Mouse (Mus musculus): ENCODE measurements at regions not wholly inside any gene's neighbourhood (a gene's known extent, or its start where the extent isn't known, plus 50 kb on each side); places are given as distances from the start of the nearest gene placed in this dataset.

DNA sequence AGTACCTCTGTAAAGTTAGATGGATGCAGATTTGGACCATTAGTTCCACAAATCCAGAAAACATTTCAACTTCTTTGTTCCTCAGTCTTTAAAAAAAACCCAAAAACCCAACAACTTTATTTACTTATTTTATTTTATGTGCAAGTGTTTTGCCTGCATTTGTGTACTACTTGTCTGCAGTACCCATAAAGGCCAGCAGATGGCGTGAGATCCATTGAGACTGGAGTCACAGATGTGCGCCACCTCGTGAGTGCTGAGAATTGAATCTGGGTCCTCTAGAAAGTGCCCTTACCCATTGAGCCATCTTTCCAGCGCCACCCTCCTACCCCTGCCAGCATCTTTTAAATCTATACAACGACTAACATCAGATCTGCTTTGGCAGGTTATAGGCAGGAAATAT is 53.0 kb downstream of the Gm12689 start:
- no peak for DNase-seq (ENCODE audit: low spot score in 2 of 2)

DNA sequence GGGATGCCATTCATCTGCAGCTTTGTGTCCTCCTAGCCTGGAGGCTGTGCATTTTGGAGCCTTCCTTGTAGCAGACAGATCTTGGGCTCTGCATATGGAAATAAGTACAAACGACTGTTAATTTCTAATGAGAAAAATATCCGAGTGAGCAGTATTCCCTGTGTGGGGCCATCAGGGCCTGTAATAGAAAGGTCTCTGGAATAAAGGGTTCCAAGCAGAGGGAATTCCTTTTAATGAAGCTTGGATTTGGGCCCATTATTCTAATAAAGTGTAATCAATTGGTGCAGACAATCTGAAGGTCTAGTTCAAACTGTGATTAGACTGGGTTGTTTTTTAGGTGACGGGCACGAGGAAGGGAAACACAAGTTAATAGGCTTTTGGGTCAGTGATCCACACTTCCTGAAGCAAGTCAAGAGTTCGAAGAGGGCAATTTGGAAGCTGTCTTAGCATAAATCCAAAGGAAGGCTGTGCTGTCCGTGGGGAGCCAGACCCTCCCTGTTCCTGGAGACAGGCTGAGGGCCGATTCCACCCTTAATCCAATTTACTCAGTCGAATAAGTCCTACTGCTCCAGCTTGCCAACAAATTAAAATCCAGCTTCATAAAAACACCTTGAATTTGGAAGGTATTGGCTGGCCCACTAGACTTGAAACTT is 57.5 kb downstream of the Gm12689 start:
- DNase-seq (ENCODE audit: low spot score in 2 of 2): no peak

DNA sequence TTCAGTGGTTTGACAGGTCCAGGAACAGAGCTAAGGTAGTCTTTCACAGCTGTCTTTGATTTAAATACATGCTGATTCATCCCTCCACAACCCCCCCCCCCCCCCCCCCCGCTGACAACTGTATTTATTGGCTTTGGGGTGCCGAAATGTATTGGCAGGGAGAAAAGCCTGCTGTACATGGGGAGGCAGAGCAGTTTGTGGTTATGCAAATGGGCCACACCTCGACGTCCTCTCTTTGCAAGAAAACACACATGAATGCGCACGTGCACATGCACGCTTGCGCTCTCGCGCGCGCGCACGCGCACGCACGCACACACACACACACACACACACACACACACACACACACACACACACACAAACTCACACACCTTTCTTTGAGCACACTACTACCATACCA is 58.5 kb downstream of the Gm12689 start:
- DNase-seq (ENCODE audit: low spot score in 2 of 2): peak in 1 of 2 experiments; percentile 10

DNA sequence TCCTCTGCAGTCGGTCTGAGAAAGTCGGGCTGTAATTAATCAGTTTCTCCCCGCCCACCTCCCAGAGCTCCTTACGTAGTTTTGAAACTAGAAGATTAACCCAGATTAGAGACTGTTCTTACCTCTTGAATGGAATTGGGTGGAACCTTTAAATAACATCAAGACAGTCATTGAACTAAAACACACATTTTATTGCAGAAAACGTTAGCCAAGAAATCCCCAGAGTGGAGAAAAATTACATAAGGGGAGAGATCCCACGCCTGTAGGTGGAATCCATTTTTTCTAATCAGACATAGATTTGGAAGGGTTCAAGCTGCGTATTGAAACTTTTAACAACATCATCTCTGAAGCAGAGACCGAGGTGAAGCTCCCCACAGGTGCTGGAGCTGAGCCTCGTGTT is 59.1 kb downstream of the Gm12689 start:
- DNase-seq (ENCODE audit: low spot score in 2 of 2): peak in 1 of 2 experiments; percentile 6

DNA sequence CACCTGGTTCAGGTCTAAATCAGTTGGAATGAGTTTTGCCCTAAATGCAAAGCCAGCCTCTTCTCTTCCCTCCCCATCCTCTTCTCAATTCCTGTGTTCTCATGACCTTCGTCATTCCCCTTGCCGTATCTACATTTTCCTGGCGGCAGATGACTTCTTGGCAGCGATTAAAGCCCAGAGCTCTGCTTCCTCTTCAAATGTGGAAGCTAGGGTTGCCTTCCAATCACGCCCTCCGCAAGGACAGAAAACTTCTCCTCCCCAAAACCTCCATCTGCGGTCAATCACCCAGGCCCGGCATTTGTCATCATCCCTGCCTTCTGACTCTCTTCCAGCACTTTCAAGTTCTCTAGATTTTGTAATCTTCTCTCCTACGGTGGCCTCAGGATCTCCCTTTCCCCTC is 72.3 kb downstream of the Gm12689 start:
- DNase-seq (ENCODE audit: low spot score in 2 of 2): no peak

DNA sequence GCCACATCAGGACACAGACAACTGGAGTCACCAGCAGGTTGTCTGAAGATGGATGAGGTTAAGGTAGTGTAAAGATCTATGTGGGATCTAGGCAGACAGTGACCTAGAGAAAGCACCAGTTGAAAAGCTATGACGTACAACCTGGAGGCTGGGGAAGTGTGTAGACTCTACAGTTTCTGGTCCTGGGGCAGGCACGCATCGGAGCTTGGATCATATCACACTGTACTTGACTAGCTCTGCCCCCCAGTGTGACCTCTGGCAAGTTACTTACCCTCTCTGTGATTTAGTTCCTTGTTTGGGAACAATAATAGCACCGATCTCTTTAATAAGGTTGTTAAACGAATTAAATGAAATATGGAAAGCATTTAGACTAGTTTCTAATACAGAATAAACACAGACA is 75.5 kb downstream of the Gm12689 start:
- no peak for DNase-seq (ENCODE audit: low spot score in 2 of 2)

DNA sequence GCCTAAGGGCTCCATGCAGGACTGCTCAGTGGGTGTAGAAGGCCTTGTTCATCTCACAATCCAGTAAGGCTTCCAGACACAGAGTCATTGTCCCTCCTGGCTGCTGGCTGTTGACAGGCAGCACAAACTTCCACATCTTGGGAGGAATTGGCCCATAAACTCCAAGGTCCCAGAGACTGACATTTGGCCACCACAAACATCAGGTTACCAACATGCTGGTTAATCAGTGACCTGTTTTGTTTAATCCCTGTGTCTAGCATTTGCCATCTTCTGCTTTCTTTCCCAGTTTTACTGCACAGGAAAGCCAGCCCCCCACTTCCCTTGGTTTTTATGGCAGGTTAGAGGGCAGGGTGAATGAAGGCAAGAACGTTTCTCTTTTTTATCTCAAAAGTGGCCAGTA is 80.5 kb downstream of the Gm12689 start:
- no peak for DNase-seq (ENCODE audit: low spot score in 2 of 2)

DNA sequence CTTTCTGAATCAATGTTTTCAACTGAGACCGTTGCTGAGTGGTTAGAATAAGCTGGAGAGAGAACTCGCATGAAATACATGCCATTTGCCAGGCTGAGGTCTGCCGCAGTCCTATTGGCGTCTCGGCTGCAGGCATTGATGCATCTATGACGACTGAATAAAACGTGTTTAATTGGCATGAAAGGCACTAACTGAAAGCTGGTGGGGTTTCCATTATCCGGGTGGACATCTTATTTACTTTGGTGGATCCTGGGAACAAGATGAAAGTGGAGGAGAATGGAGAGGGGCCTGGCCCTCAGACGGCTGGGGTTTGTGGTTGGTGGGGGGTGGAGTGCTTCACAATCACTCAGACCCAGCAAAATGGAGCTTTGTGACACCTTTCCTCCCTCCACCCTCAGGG is 81.2 kb downstream of the Gm12689 start:
- no peak for DNase-seq (ENCODE audit: low spot score in 2 of 2)

DNA sequence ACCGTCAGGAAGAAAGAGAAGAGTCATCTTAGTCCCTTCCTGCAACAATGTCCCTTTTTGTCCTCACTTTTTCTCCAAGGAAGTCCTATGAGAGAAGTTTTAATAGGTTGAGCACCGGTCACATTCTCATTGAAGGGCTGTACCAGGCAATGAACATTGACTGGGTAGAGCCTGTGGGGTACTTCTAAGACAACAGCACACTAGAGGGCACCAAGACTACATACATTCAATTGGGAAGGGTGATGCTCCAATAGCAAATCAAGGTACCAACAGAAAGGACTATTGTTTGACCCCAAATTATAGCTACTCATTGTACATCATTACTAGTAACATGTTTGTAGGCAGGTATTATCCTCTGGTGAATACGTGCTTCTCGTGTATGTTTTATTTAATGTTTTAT is 84.3 kb downstream of the Gm12689 start:
- no peak for DNase-seq (ENCODE audit: low spot score in 2 of 2)

DNA sequence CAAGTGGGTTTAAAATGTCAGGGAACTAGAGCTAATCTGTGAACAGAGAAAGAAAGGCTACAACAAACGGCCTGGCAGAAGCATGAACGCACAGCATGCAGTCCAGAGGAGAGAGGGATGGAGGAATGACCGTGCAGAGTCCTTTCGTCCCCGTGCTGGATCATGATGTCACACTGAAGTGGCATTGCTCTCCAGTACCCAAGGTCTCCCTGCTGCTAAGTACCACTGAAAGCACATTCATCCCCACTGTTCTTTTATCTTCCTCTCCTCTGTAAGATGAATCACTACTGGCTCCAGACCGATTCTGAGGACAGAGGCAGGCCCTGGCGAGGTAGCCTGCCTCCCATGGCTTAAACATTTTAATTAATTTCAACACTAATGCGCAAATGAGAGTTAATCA is 89.7 kb downstream of the Gm12689 start:
- DNase-seq (ENCODE audit: low spot score in 2 of 2): no peak

DNA sequence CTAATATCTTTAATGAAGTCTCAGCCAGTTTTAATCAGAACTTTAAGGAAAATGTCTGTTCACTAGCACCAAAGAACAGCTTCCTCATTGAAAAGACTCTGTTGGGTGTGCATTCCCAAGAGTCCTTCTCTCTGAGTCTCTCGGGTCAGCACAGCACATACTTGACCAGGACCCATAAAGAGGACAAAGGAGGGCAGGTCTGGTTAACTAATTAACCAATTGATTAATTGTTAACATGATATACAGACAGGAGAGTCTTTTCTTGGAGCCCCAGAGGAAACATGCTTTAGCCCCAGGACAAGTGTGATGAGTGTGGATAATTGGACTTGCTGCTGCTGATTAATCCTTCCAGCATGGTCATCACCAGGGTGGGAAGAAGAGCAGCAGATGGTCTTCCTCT is 93.7 kb downstream of the Gm12689 start:
- no peak for DNase-seq (ENCODE audit: low spot score in 2 of 2)

DNA sequence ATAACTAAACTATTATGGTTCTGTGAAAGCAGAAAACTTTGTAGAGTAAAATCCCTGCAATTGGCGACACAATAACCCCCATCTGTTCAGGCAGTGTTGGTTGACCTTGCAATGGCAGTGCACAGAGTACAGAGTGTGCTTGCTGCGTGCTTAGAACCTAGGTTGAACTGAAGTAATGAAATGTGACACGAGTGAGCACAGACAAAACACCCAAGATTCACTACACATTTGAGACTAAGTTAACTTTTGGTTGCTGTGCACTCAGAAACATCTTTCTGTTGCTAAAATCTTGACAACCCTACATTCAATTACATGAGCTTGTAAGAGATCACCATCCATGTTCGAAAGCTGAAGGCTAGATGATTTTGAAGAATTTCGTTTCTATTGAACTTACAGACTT is 97.3 kb downstream of the Gm12689 start:
- no peak for DNase-seq (ENCODE audit: low spot score in 2 of 2)

DNA sequence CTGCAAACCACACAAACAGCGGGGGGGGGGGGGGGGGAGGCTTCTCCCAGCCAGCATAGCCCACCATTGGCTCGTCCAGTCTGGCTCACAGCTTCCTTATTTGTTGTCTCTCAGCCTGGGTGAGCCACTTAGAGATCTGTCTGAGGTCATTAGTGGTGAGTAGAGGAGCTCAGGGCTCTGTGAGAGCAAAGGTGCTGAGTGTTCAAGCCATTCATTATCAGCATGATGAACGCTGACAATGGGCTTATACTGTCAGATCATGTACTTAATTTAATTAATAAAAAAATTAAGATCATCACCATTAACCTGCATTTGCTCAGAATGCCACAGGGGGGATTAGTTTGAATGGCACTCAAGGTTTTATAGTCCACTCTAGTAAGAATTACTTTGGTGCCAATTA is 98.5 kb downstream of the Gm12689 start:
- no peak for DNase-seq (ENCODE audit: low spot score in 2 of 2)

DNA sequence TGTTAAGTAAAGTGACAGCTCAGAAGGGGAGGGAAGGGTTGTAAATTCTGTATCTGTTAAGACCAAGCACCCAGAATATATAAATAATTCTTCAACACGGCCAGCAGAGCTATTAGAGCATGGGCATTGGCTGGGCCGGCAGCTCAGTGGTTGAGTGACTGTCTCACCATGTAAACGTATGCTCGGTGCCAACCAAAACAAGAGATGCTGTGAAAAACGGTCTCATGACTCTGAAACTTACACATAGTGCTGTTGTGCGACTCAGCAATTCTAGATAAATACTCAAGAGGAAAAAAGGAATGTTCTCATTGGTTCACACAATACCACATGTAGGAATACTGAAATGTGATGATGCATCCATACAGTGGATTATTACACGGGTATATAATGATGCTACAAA is 111.8 kb downstream of the Gm12689 start:
- no peak for DNase-seq (ENCODE audit: low spot score in 2 of 2)

DNA sequence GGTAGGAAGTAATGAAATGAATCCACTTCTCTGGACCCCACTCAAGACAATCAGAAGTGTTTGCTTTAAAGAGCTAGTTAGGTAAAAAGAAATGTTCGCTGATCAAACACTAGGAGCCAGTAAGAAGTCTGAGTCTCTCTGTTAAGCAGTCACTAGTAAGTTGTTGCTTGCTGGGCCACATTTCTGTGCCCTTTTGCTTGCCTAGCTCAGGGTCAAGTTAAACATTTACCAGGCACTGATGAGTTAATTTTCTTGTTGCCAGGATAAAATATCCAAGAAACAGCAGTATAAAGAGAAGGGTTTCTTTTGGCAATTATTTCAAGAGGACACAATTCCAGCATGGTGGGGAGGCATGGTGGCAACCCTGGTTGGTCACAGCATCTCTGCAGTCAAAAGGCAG is 127.7 kb downstream of the Gm12689 start:
- DNase-seq (ENCODE audit: low spot score in 2 of 2): no peak

DNA sequence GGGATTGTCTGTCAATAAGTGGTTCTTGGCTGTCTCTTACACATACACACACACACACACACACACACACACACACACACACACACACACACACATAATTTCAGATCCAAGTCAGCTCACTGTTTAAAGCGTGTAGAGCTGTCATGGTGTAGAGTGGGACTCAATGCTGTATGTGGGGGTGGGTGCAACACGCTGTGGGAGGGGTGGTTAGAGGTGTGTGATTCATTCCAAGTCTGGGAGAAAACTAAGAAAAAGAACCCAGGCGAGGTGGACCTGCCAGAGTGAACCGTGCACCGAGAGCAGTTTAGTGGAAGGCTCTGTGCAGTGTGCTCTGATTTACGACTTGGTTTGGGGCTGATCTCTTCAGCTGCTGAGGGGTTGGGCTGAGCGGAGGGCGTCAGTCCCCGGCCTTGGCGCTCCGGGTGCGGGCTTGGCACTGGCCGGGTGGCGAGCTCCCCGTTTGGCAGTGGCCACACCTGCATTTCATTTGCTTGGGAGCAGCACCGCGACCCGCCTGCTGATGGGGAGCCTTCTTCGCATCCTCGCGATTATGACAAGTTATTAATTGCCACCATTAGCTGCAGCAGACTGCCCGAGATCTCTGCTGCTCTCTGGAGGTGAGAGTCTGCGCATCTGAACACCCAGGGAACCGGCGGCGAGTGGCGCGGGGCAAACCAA is 149.5 kb downstream of the Gm12689 start:
- DNase-seq (ENCODE audit: low spot score in 2 of 2): peak; percentile 7 to 9

DNA sequence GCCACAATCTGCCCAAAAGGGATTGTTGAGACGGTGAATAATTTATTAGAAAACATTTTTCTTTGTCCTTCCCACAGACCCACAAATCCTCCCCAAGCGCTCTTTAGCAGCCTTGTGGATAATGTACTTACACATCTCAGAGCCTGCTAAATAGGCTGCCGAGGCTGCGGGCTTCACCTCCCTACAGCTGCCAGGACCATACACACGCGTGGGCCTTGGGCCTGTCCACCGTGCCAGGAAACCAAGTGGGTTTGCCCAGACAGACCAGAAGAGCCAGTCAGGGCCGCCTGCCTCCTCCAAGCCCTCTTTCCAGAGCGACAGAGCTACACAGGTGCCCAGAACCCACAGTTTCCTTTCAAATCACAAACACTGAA is 150.0 kb downstream of the Gm12689 start:
- no peak for DNase-seq (ENCODE audit: low spot score in 2 of 2)

DNA sequence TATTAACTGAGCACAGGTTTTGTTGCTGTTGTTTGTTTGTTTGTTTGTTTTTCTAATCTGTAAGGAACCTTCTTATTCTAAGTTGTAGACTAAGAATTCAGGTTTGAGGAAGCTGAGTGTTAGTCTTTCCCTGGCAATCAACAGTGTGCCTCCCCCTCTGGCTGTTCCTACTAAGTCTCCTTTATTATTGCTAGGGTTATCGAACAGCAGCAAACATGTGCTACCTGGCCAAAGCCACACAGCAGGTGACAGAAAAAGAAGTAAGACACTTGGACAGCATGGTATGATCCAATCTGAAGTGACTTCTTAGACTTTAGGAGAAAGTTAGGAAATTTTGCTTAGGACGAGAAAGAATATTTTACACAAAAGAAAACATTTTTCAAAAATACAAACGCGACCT is 163.3 kb downstream of the Gm12689 start:
- DNase-seq (ENCODE audit: low spot score in 2 of 2): no peak

DNA sequence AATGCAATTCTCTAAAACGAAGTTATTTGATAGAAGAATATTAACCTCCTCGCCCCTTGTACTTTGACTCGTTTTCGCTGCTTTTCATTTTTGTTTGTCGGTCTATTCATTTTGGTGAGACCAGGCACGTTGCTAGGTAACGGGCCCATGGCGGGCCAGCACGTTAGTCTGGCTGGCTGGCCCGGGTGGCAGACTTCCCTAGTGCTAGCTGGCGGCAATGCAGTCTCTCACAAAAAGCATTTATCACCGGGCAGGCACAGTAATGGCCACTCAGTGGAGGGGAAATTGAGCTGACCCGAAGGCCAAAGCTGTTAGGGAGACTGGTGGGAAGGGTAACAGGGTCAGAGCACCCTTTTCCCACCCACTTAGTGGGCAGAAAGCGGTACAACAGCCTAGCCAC is 163.7 kb downstream of the Gm12689 start:
- DNase-seq (ENCODE audit: low spot score in 2 of 2): peak; percentile 36 to 41

DNA sequence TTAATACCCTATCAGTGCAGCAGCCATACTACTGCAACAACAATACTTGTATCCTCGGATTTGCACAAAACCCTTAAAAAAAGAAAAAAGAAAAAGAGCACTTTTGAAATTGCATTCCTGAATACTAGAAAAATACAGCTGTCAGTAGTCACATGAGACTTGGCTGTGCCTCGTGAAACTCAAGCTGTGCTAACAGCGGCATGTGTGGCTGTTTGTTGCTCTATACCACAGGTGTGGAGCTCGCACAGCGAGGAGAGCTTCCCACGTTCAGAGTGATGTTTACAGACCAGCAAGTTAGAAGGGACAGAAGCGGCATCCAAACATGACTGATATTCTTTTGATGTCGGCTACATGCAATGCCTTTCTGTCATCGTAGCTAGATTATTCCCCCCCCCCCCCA is 169.8 kb downstream of the Gm12689 start:
- no peak for DNase-seq (ENCODE audit: low spot score in 2 of 2)

DNA sequence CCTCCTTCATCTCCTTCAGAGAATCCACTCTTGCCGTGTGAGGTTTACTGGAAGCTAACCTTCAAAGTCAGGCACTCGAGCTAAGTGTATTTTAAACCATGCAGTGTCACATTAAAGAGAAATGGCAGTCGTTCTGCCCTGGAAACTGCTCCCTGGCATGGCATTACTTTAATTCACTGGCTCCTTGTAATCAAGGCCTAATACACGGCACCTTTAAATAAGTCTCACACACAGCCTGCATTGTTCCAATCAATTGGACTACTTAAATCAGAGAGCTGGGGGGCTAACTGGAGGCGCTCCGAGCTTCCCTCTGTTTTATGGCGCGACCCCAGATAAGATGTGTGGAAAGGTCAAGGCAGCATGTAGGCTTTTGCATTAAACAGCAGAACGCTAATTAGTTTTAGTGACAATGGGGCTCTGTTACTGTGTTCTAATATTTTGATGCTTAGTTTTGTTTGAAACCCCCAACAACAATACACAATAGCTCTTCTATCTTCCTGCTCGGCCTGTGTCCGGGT is 180.1 kb downstream of the Gm12689 start:
- no peak for DNase-seq (ENCODE audit: low spot score in 2 of 2)

DNA sequence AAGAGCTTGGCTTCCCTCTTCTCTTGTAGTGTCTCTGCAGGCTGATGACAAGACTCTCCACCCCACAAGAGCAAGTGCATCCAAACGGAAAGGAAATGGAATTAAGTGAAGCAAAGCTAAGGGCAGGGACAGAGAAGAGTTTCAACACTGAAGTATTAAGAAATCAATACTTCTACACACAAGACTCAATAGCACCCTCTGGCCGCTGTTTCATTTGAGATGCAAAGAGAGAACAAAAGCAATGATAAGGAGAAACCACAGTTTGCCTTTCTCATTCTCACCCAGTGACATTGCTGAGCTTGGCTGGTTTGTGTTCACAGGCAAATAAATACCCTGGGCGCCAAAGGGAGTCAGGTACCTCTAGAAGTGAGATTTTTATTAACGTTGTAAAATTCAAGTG is 171.8 kb upstream of the Foxd3 start:
- no peak for DNase-seq (ENCODE audit: low spot score in 2 of 2)

All from right cerebral cortex, postnatal 36 days (tissue).